Mouse (Mus musculus) v-Abl transformed pro-B cells (cell line): ENCODE results near the gene Fam83e.

ENCODE experiments used
- in situ Hi-C, 2 experiments: fragments of 400-800 bp; cut with MboI; formaldehyde crosslinking; loops; one replicate each; pipeline ENCODE4 v1.15.1; 2025; ENCODE audit not compliant: unreplicated experiment in 2 of 2

Fam83e gene

DNA sequence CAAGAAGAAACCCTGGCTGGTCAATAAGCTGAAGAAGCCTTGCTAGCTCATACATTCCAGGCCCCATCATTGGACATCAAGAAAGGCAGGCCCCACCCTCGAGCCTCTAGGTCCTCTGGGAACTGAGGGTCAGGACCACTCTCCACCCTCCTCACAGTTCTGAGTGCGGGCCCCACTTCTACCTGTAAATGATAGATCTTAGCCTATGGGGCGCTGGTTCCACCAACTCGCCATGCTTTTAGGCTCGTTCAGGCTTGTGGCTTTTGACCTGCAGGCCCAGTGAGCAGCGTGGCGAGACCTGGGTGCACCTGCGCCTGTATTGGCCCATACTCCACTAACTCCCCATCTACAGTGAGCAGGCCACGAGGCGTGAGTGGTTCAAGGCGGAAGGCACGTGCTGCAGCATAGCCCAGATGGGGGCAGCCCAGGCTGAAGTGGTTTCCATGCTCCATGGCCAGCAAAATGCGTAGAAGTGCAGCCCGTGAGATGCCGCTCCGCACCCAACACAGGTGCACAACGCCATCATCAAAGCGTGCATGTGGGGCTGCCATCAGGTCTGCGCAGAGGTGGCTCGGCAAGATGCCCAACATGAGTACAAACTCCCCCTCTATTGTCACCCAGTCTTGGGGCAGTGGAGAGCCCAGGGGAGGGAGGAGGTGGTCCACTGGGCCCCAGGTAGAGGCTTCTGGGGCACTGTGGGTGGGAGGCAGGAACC is 10.4 kb upstream of the Fam83e start:
- in situ Hi-C loops, result loop anchor here (10.0 to 25.0 kb wide), 4 partner anchors 586 to 1173 kb away; partner anchors contain the start of genes Pold1 (in 2 of the 2), Spib (in 2 of the 2), Gtf2h1 (in 1 of the 2) and Hps5 (in 1 of the 2)

- in situ Hi-C loops, result loop anchor here (10.0 to 25.0 kb wide), 4 partner anchors 587 to 1174 kb away; partner anchors contain the start of genes Pold1 (in 2 of the 2), Spib (in 2 of the 2), Gtf2h1 (in 1 of the 2) and Hps5 (in 1 of the 2)
These were observed 9.5 kb upstream of the Fam83e start for GRCm38 (mm10) chr7:45711316-45712021.

- in situ Hi-C loops, result loop anchor here (10.0 to 25.0 kb wide), 4 partner anchors 587 to 1175 kb away; partner anchors contain the start of genes Pold1 (in 2 of the 2), Spib (in 2 of the 2), Gtf2h1 (in 1 of the 2) and Hps5 (in 1 of the 2)
These were observed 8.8 kb upstream of the Fam83e start for GRCm38 (mm10) chr7:45712022-45712757.

GRCm38 (mm10) chr7:45713396-45713795 is 7.6 kb upstream of the Fam83e start:
- in situ Hi-C loops, result loop anchor here (10.0 to 25.0 kb wide), 4 partner anchors 589 to 1176 kb away; partner anchors contain the start of genes Pold1 (in 2 of the 2), Spib (in 2 of the 2), Gtf2h1 (in 1 of the 2) and Hps5 (in 1 of the 2)

GRCm38 (mm10) chr7:45713881-45714520 is 7.0 kb upstream of the Fam83e start:
- in situ Hi-C loops, result loop anchor here (10.0 to 25.0 kb wide), 4 partner anchors 589 to 1177 kb away; partner anchors contain the start of genes Pold1 (in 2 of the 2), Spib (in 2 of the 2), Gtf2h1 (in 1 of the 2) and Hps5 (in 1 of the 2)

- in situ Hi-C loops, result loop anchor here (10.0 to 25.0 kb wide), 4 partner anchors 590 to 1177 kb away; partner anchors contain the start of genes Pold1 (in 2 of the 2), Spib (in 2 of the 2), Gtf2h1 (in 1 of the 2) and Hps5 (in 1 of the 2)
These were observed 6.4 kb upstream of the Fam83e start for GRCm38 (mm10) chr7:45714630-45715089.

DNA sequence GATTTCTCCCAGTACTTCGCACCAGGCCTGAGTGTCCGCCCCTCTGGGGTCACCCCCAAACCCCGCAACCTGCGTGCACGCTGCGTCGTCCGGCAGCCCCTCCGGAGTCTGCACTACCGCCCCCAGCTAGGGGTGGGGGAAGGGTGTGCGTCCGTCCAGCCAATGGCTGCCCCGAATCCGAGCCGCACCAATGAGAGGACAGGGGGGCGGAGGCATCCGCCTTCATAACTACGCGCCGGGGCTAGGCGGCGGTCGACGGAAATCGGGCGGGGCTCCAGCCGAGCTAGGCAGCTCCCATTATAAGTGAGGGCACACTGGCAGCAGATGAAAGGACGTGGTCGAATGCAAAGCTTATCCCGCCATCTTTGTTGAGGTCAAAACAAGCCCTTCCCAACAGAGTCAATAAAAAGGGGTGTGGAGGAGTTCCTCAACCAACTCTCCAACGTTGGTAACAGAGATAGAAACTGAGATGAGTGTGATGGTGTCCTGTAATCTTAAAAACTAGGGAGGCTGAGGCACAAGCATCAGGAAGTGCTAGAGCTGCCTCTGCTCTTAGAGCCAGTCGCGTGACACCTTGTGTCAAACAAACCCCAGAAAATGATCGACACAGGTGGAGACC is 5.8 kb upstream of the Fam83e start, which contains the start of gene Rpl18:
Rpl18 (plus strand) TSS at position 368 of the 619 bp plus-strand sequence.
- in situ Hi-C loops, result loop anchor here (10.0 to 25.0 kb wide), 4 partner anchors 590 to 1178 kb away; partner anchors contain the start of genes Pold1 (in 2 of the 2), Spib (in 2 of the 2), Gtf2h1 (in 1 of the 2) and Hps5 (in 1 of the 2)

- in situ Hi-C loops, result loop anchor here (10.0 to 25.0 kb wide), 4 partner anchors 591 to 1179 kb away; partner anchors contain the start of genes Pold1 (in 2 of the 2), Spib (in 2 of the 2), Gtf2h1 (in 1 of the 2) and Hps5 (in 1 of the 2)
These were observed 5.1 kb upstream of the Fam83e start for GRCm38 (mm10) chr7:45715741-45716459.

DNA sequence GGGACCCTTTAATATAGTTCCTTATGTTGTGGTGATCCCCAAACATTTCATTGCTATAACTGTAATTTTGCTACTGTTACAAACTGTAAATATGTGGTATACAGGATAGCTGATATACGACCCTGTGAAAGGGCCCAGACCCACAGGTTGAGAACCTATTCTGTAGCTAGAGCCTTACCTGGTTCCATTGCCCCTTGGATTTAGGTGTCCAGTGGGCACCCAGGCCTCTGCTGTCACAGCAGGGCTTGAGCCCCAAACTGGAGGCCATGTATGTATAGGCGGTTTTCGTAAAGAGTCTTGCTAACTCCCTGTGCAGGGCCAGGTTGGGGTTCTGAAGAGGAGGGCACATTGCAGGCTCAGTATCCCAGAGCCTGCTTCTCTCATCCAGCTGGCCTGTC is 4.6 kb upstream of the Fam83e start:
- in situ Hi-C loops, result loop anchor here (10.0 to 25.0 kb wide), 4 partner anchors 592 to 1179 kb away; partner anchors contain the start of genes Pold1 (in 2 of the 2), Spib (in 2 of the 2), Gtf2h1 (in 1 of the 2) and Hps5 (in 1 of the 2)

DNA sequence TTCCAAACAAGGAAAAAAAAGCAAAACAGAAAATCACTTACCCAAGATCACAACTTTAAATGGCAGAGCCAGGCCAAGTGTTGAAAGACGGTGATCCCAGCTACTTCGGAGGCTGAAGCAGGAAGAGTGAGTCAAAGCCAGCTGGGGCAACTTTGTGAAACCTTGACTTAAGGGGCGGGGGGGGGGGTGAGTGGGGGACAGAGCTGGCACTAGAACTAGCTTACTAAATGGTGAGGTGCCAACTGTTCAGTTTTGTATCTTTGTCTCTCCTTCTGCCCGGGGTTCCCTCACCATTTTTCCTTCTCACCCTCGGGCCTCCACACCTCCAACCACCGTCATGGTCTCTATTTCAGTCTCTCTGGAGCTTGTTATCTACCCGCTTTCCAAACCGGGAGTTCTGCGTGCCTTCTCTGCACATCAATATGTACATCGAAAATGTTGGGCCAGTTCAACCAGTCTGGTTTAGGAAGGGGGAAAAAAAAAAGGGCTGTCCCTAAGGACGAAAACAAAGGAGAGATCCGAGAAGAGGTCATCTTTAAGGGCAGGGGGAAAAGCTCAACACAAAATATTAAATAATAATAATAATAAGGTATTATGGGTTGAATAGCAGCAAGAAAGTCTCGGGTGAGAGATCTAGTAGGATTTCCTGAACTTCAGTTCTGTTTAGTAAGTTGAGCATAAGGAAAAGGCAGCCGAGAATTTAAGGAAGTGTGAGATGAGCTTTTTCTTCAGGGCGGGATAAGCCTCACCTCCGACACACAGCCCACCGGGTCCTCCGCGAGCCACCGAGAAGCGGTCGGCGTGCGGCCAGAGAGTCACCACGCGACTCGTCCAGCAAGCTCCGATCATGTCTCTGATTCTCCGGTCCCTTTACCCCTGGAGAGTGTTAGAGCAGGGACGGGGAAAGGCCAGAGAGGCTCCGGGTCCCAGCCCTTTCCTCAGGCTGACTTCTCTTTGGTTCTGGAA is 3.8 kb upstream of the Fam83e start:
- in situ Hi-C loops, result loop anchor here (10.0 to 25.0 kb wide), 4 partner anchors 592 to 1180 kb away; partner anchors contain the start of genes Pold1 (in 2 of the 2), Spib (in 2 of the 2), Gtf2h1 (in 1 of the 2) and Hps5 (in 1 of the 2)

DNA sequence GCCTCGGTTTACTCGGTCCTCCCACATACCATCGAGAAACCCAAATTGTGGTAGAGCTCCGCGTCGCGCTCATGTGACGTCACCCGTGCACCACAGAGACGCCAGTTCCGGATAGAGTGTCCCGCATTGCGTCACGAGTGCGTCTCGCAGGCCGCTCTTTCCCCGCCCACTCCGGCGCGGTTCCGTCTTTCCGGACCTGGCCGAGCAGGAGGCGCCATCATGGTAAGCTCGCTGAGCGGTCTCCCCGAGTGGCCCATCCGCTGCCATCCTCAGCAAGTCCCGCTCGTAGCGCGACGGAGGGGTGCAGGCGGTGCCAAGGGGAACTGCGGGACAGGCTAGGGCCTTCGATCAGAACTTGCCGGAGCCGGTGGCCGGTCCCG is 3.1 kb upstream of the Fam83e start, which contains the start of gene Sphk2:
Sphk2 (minus strand) TSS at position 85 of the 380 bp plus-strand sequence.
- in situ Hi-C loops, result loop anchor here (10.0 to 25.0 kb wide), 4 partner anchors 593 to 1181 kb away; partner anchors contain the start of genes Pold1 (in 2 of the 2), Spib (in 2 of the 2), Gtf2h1 (in 1 of the 2) and Hps5 (in 1 of the 2)

- in situ Hi-C loops, result loop anchor here (10.0 to 25.0 kb wide), 4 partner anchors 594 to 1181 kb away; partner anchors contain the start of genes Pold1 (in 2 of the 2), Spib (in 2 of the 2), Gtf2h1 (in 1 of the 2) and Hps5 (in 1 of the 2)
These were observed 2.7 kb upstream of the Fam83e start for GRCm38 (mm10) chr7:45718331-45718730.

GRCm38 (mm10) chr7:45719180-45719579 is 1.8 kb upstream of the Fam83e start:
- in situ Hi-C loops, result loop anchor here (10.0 to 25.0 kb wide), 4 partner anchors 594 to 1182 kb away; partner anchors contain the start of genes Pold1 (in 2 of the 2), Spib (in 2 of the 2), Gtf2h1 (in 1 of the 2) and Hps5 (in 1 of the 2)

DNA sequence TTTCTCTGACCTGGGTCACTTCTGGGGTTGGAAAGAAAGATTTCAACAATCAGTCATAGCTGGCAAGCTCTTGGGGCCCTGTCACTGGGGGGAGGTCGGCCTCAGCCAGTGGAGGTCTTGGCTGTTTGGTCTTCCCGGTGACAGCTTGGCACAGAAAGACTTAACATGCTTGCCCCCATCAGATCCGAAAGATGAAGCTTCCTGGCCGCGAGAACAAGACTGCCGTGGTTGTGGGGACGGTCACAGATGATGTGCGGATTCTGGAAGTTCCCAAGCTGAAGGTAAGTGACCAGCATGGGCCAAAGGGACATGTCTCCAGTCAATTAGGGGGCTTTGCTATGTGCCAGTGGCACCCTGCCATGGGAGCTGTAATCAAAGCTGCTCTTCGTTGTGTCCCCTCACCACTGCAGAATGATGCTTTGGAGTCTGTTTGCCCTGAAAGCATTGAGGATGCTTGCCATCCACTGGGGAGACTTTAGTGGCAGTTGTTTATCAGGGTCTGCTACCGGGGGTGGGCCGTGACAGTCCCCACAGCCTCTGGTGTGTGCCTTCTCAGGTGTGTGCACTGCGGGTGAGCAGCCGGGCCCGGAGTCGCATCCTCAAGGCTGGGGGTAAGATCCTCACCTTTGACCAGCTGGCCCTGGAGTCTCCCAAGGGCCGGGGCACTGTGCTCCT is 1.1 kb upstream of the Fam83e start:
- in situ Hi-C loops, result loop anchor here (10.0 to 25.0 kb wide), 4 partner anchors 595 to 1183 kb away; partner anchors contain the start of genes Pold1 (in 2 of the 2), Spib (in 2 of the 2), Gtf2h1 (in 1 of the 2) and Hps5 (in 1 of the 2)

- in situ Hi-C loops, result loop anchor here (25.0 kb wide), 2 partner anchors 709 to 1184 kb away; partner anchors contain the start of genes Pold1 (in 2 of the 2), Spib (in 2 of the 2), Rras (in 1 of the 2) and Scaf1 (in 1 of the 2)
These were observed 191 bp downstream of the Fam83e start for GRCm38 (mm10) chr7:45721234-45721571.
